Mouse (Mus musculus) bone marrow macrophage, adult 2 months (primary cell): ENCODE measurements at regions not wholly inside any gene's neighbourhood (a gene's known extent, or its start where the extent isn't known, plus 50 kb on each side); places are given as distances from the start of the nearest gene placed in this dataset.

Source experiments
- H3K27ac ChIP-seq: 2 replicates; pipeline ENCODE4 v1.5.1; 2012; ENCODE audit warnings: low read depth, low read length; ENCODE audit not compliant: insufficient read depth
- H3K4me1 ChIP-seq: 2 replicates; pipeline ENCODE4 v1.6.1; 2012; ENCODE audit warnings: low read length; ENCODE audit not compliant: control insufficient read depth, insufficient read depth
- H3K4me3 ChIP-seq: 2 replicates; pipeline ENCODE4 v1.5.1; 2012; ENCODE audit warnings: mild to moderate bottlenecking, low read length, moderate library complexity; ENCODE audit not compliant: insufficient read depth
- CTCF ChIP-seq: IDR thresholded peaks from 2 replicates; pipeline ENCODE4 v1.5.1; 2012; ENCODE audit warnings: low read depth, mild to moderate bottlenecking, low read length, moderate library complexity
- POLR2A ChIP-seq: IDR thresholded peaks from 2 replicates; pipeline ENCODE4 v1.6.1; 2012; ENCODE audit warnings: mild to moderate bottlenecking, low read depth, low read length, borderline replicate concordance

GRCm38 (mm10) chr7:117269263-117269897 is 111.4 kb upstream of the Xylt1 start:
- no peak overlapping the region for H3K27ac ChIP-seq
- TF ChIP-seq CTCF (no peak), POLR2A (no peak)
- H3K4me1 ChIP-seq = no peaks in the 10 kb centered on the region
- H3K4me3 ChIP-seq = no peak overlapping the region

GRCm38 (mm10) chr7:117278388-117278961 is 102.3 kb upstream of the Xylt1 start:
- no peak overlapping the region for H3K27ac ChIP-seq
- H3K4me1 ChIP-seq = no peaks in the 10 kb centered on the region
- no peak overlapping the region for H3K4me3 ChIP-seq
- TF ChIP-seq CTCF (no peak), POLR2A (no peak)

GRCm38 (mm10) chr7:117282194-117282593 is 98.6 kb upstream of the Xylt1 start:
- TF ChIP-seq POLR2A = no peak
- Histone ChIP-seq H3K4me1 (no peaks in the 10 kb centered on the region), H3K4me3 (no peak overlapping the region), H3K27ac (no peak overlapping the region)

DNA sequence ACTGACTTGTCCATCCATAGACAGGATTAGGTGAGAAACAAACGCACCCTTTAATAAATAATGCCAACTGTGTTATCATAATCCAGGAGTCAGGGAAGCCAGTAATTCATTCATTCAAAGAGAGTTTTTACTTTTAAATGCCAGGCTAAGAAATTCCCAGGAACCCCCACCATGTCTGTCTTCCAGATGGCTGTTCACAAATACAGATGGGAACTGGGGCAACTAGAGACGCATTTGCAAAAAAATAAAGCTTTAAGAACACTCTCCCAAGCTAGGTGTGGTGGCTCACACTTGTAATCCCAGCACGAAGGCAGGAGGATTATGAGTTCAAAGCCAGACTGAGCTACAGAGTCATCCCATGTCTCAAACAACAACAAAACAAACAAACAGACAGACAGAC is 95.6 kb upstream of the Xylt1 start:
- no peaks in the 10 kb centered on the region for H3K4me1 ChIP-seq
- no peak overlapping the region for H3K4me3 ChIP-seq
- no peak for TF ChIP-seq CTCF
- no peak for TF ChIP-seq POLR2A
- H3K27ac ChIP-seq = no peak overlapping the region

DNA sequence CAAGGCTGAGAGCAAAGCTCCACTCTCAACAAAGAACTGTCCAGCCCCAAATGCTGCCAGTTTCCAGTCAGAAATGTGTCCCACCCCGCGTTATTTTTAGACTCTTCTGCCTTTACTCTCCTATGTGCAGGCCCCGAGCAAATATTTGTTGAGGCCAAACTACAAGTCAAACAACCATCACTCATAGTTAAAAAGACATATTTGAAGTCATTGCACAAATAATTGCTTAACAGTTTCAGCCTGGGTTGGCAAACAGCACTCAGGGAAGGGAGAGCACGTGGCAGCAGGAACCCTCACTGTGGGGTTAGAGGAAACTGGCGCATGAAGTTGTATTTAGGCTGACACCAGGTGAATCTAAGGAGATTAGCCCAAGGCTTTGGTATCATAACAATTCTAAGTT is 94.8 kb upstream of the Xylt1 start:
- Histone ChIP-seq H3K4me3 (no peak overlapping the region), H3K27ac (no peak overlapping the region), H3K4me1 (no peaks in the 10 kb centered on the region)
- no peak for TF ChIP-seq POLR2A
- TF ChIP-seq CTCF = no peak

DNA sequence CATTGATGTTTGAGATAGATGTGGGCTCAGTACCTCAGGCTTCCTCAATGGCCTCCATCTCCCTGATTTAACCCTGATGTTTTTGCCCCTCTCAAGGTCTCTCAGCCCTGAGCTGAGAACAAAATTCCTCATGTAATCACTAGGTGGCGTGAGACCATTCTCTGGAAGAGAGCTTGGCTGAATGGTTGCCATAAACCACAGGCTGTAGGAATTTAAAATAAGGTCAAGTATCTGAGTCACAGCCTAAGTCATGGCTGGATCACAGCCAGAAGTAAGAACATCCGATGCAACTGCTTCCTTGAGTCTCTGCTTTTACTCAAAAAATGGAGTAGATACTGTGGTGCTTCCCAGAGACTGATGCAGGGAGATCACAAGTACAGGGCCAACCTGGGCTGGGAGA is 77.1 kb upstream of the Xylt1 start:
- TF ChIP-seq CTCF = no peak
- no peak for TF ChIP-seq POLR2A
- Histone ChIP-seq H3K4me1 (no peaks in the 10 kb centered on the region), H3K27ac (no peak overlapping the region), H3K4me3 (no peak overlapping the region)

DNA sequence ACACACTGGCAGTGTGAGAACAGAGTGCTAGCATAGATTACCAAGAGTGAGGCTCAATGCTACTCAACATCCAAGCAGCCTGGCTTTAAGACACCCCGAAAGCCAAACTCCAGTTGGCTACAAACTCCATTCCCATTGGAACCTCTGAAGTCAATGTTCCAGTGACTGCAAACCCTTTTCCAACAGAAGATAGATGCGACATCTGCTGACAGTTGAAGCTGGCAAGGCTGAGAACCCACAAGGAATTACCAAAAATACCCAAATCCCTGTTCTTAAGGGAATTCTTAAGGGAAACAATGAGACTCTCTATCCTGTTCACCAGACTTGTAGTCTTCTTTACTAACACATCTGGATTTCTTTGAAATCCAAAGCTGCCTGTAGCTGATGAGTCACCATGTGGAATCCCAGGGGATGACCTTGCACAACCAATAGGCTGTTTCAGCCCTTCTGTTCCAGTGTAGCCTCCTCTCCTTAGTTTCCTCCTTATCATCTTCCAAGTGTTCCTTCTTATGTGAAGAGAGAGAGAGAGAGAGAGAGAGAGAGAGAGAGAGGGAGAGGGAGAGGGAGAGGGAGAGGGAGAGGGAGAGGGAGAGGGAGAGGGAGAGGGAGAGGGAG is 70.1 kb upstream of the Xylt1 start:
- Histone ChIP-seq H3K4me3 (no peak overlapping the region), H3K4me1 (no peaks in the 10 kb centered on the region), H3K27ac (no peak overlapping the region)
- TF ChIP-seq CTCF = no peak
- TF ChIP-seq POLR2A = no peak

DNA sequence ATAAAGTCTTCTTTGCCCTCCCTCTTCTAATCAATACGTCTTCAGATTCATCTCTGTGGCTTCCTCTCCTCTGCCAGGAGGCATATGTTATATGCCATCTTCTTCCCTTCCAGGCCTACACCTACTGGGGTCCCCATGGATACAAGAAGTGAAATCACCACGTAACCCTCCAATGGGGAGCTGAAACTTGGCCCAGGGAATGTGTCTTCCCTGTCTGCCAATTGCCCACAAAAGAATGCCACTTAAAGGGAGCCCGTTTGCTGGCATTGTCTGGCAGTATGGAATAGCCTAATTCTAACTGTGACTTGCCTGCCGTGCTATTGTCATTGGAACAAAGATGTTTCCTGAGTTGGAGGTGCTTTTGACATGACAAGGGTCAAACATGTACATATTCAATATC is 69.5 kb upstream of the Xylt1 start:
- no peak for TF ChIP-seq CTCF
- no peak for TF ChIP-seq POLR2A
- H3K4me3 ChIP-seq = no peak overlapping the region
- no peak overlapping the region for H3K27ac ChIP-seq
- no peaks in the 10 kb centered on the region for H3K4me1 ChIP-seq

DNA sequence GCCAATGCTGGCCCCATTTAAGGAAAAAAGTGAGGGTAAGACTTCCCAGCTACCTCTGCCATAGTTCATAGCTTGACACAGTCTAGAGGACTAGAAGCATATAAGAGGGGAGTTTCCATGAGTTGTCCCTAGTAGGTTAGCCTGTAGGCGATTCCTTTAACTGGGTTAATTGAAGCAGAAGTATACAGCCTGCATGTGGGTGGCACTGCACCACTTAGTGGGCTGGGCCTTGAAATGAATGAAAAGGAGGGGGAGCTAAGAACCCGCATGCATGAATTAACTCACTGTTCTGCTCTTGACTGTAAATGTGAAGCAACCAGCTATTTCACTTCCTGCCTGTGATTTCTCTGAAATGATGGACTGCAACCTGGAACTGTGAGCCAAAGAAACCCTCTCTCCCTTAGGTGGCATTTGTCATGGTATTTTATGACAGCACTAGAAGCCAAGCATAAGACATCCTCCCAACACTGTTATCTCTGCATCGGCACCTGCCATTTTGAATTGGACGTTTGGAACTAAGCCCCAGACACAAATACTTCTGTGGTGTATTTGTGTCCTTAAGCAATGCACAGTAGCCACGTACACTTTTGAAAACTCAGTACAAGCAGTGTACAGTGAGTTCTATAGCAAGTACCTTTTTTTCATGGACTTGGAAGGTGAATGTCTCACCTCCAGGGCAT is 64.5 kb upstream of the Xylt1 start:
- TF ChIP-seq POLR2A (no peak), CTCF (no peak)
- no peak overlapping the region for H3K27ac ChIP-seq
- H3K4me1 ChIP-seq = no peaks in the 10 kb centered on the region
- no peak overlapping the region for H3K4me3 ChIP-seq

DNA sequence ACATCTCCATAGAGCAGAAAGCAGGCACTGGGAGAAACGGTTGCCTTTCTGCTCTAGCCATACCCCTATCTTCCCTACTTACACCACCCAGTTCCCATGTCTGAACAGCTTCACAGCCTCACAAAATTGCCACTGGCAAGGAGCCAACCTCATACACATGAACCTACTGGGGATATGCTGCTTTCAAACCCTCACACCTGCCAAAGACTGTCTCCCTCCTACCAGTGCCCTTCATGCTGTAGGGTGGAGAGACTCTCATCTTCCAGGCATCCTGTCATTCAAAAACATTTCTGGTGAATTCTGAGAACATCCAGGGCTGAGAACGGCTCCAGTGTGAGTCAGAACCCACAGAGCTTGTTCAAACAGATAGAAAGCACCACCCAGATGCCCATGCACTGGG is 63.4 kb upstream of the Xylt1 start:
- no peaks in the 10 kb centered on the region for H3K4me1 ChIP-seq
- no peak overlapping the region for H3K27ac ChIP-seq
- TF ChIP-seq CTCF = no peak
- TF ChIP-seq POLR2A = no peak
- H3K4me3 ChIP-seq = no peak overlapping the region
